Mouse (Mus musculus) megakaryocyte, embryonic 14.5 days (primary cell): ENCODE results near the gene G6pc3.

Source experiments
- FLI1 ChIP-seq: IDR thresholded peaks from 2 replicates; pipeline ENCODE4 v1.6.1; 2012; ENCODE audit warnings: low read length, inconsistent platforms, mixed read lengths
- GATA1 ChIP-seq: IDR thresholded peaks from 3 replicates; pipeline ENCODE4 v1.6.1; 2012; ENCODE audit warnings: mixed read lengths, low read length, inconsistent platforms, borderline replicate concordance

GRCm38 (mm10) chr11:102201408-102201821 is 12.0 kb downstream of the G6pc3 start:
- TF ChIP-seq GATA1, result no peak
- TF ChIP-seq FLI1, result no peak
